Mouse (Mus musculus): ENCODE data around the gene Usp2.

DNA sequence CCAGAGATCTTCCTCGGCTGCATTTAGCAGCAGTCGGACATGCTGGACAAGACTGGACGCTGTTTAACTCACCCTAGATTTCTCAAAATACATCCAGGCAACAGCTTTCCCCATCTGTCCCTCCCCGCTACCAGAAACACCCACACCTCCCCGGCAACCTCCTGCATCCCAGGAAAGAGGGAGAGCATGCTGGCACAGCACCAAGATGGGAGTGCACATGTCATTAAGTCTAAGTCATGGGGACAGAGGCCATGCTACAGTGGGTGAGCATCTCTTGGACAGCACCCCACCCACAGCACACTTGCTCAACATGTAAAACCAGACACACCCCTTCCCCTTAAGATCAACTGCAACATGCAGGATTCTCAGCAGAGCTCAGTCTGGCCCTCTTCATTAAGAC, 14.1 kb downstream of the Usp2 start:
- TF ChIP-seq GATA1 (IDR thresholded peaks at IDR 0.05; ENCODE audit: borderline replicate concordance, low read length) (no peak), FLI1 (IDR thresholded peaks at IDR 0.05; ENCODE audit: low read length) (no peak)
